Mouse (Mus musculus) frontal cortex, adult 2 months (tissue): ENCODE measurements around the gene Tmem44. TPM values are rescaled to one million over a fixed set of nuclear protein-coding genes. Genes with fewer than 3 reads are reported as not detected.

Experiments used
- DNase-seq, 2 experiments: peaks; one replicate each; pipeline ENCODE4 v3.0.0; 2022; ENCODE audit warnings: low spot score in 1 of 2; ENCODE audit errors: extremely low spot score in 1 of 2
- polyA plus RNA-seq: library from polyadenylated mRNA; depleted of rRNA; stranded (reverse); fragments of >200 nt; gene quantifications from 2 replicates; pipeline ENCODE4 v1.2.3, GENCODE M21; 2012

The Tmem44 gene
- polyA plus RNA-seq, 1 experiment: 67.7 TPM

- DNase-seq: no peak
Measured at GRCm38 (mm10) chr16:30554109-30554508, 3.5 kb upstream of the Tmem44 start.

GRCm38 (mm10) chr16:30552621-30553338 is 2.1 kb upstream of the Tmem44 start:
- DNase-seq: peak; percentile 68 to 69

GRCm38 (mm10) chr16:30549966-30550747 is 485 bp downstream of the Tmem44 start:
- peak in 1 of 2 experiments; percentile 81 for DNase-seq

GRCm38 (mm10) chr16:30549516-30549915 is 1.1 kb downstream of the Tmem44 start:
- DNase-seq: no peak

- DNase-seq: peak in 1 of 2 experiments; percentile 72
Measured at GRCm38 (mm10) chr16:30548291-30548690, 2.4 kb downstream of the Tmem44 start.

GRCm38 (mm10) chr16:30544693-30545092 is 5.9 kb downstream of the Tmem44 start:
- DNase-seq: no peak

- no peak for DNase-seq
Measured at GRCm38 (mm10) chr16:30543386-30543785, 7.3 kb downstream of the Tmem44 start.

GRCm38 (mm10) chr16:30542826-30543225 is 7.8 kb downstream of the Tmem44 start:
- no peak for DNase-seq

GRCm38 (mm10) chr16:30540107-30541001 is 10.3 kb downstream of the Tmem44 start:
- no peak for DNase-seq

GRCm38 (mm10) chr16:30539433-30539832 is 11.2 kb downstream of the Tmem44 start:
- DNase-seq: peak in 1 of 2 experiments; percentile 48

GRCm38 (mm10) chr16:30535075-30535474 is 15.6 kb downstream of the Tmem44 start:
- DNase-seq: no peak

GRCm38 (mm10) chr16:30533592-30533991 is 17.1 kb downstream of the Tmem44 start:
- no peak for DNase-seq

- DNase-seq: no peak
Measured at GRCm38 (mm10) chr16:30532929-30533328, 17.7 kb downstream of the Tmem44 start.

- peak in 1 of 2 experiments; percentile 56 for DNase-seq
Measured at GRCm38 (mm10) chr16:30531761-30532406, 18.8 kb downstream of the Tmem44 start.

- DNase-seq: peak in 1 of 2 experiments; percentile 59
Measured at GRCm38 (mm10) chr16:30530815-30531214, 19.8 kb downstream of the Tmem44 start.

GRCm38 (mm10) chr16:30528386-30528785 is 22.3 kb downstream of the Tmem44 start:
- DNase-seq: no peak

GRCm38 (mm10) chr16:30527889-30528288 is 22.8 kb downstream of the Tmem44 start:
- no peak for DNase-seq

GRCm38 (mm10) chr16:30525756-30526155 is 24.9 kb downstream of the Tmem44 start:
- peak in 1 of 2 experiments; percentile 51 for DNase-seq

- no peak for DNase-seq
Measured at GRCm38 (mm10) chr16:30524481-30524880, 26.2 kb downstream of the Tmem44 start.

GRCm38 (mm10) chr16:30522253-30522940 is 28.2 kb downstream of the Tmem44 start:
- no peak for DNase-seq
